Mouse (Mus musculus) left cerebral cortex, postnatal 36 days (tissue): ENCODE results near the gene Fkbp3. TPM values are rescaled to one million over a fixed set of nuclear protein-coding genes. Genes with fewer than 3 reads are reported as not detected.
A peak's percentile ranks its signal among the peaks of the same experiment; 100 is the strongest.

Experiments
- DNase-seq, 2 experiments: peaks; one replicate each; pipeline ENCODE4 v3.0.0; 2021 to 2022; ENCODE audit warnings: low spot score in 2 of 2, mixed read lengths in 1 of 2
- intact Hi-C: fragments of 180-260 bp; cut with DNase I; formaldehyde crosslinking; loops from one replicate; pipeline ENCODE4 v1.15.1; 2025
- total RNA-seq, 2 experiments: library from RNA; stranded (reverse); gene quantifications; 2 replicates each; pipeline ENCODE4 v1.2.3; 2021

Gene Fkbp3
- total RNA-seq, 2 experiments from 2014 or later: 149 to 162 TPM

- intact Hi-C loops: no loop called here
- DNase-seq: no peak
Measured at GRCm38 (mm10) chr12:65036892-65037545, 36.8 kb downstream of the Fkbp3 start.

DNA sequence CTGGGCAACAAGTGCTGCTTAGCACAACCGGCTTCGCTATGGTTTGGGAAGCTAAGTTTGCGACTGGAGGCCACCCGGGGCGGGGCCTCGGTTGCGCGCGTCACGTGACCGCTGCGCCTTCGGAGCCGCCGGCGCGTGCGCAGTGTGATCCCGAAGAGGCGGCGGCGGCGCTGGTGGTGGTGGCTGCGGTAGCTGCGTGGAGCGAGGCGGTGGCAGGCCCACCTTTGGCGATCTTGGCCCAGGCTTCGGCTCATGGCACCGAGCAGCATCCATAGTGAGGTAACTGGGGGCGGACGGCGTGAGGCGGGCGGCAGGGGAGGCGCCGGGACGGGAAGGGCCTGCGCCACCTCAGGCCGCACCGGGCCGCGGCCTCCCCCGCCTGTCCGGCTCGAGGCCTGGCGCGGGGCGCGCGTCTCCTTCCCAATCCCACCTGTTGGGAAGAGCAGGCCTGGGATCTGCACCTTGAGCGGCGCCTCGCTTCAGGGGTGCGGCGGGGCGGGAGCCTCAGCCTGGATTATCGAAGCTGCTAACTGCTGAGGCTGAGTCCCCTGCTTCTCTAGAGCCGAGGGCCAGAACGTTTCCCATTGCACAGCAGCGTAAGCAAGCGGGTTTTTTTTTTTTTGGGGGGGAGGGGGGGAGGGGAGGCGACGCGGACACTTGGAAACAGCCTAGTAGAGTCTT, 37.5 kb downstream of the Fkbp3 start, which contains the start of gene Prpf39:
Prpf39 (plus strand) TSS at position 144 of the 681 bp plus-strand sequence.
- intact Hi-C loops: no loop called here
- DNase-seq: peak; percentile 91 to 93

- intact Hi-C loops: no loop called here
- DNase-seq: no peak
Measured at GRCm38 (mm10) chr12:65035839-65036189, 38.0 kb downstream of the Fkbp3 start.

GRCm38 (mm10) chr12:65022842-65023241, 51.0 kb downstream of the Fkbp3 start:
- intact Hi-C loops: no loop called here

More at GRCm38 (mm10) chr12:65022842-65023241, 51.0 kb downstream of the Fkbp3 start:
- peak; percentile 7 to 11 for DNase-seq

Other genes starting within 250 kb of the Fkbp3 start
- gene Gm527, start 156.1 kb downstream of the Fkbp3 start, total RNA-seq: 10 to 100 TPM; 13.7 to 16.5 TPM
- 10 to 100 TPM; 21.1 to 23.0 TPM for gene Klhl28, start 108.5 kb downstream of the Fkbp3 start, total RNA-seq
- gene Togaram1, start 108.2 kb downstream of the Fkbp3 start, total RNA-seq: 10 to 100 TPM; 48.8 to 56.1 TPM
- 10 to 100 TPM; 27.0 to 48.3 TPM for gene Prpf39, start 37.7 kb downstream of the Fkbp3 start, total RNA-seq
- gene Fancm, start 1.6 kb upstream of the Fkbp3 start, total RNA-seq: 10 to 100 TPM; 11.2 to 14.3 TPM
- gene Mis18bp1, start 98.6 kb upstream of the Fkbp3 start, total RNA-seq: under 1 TPM; 0.64 to 0.88 TPM
- not detected for gene Wdr20rt, start 151.5 kb upstream of the Fkbp3 start, total RNA-seq